8 mouse cellular contexts compared by ENCODE assay signal in the genomic region with DNA sequence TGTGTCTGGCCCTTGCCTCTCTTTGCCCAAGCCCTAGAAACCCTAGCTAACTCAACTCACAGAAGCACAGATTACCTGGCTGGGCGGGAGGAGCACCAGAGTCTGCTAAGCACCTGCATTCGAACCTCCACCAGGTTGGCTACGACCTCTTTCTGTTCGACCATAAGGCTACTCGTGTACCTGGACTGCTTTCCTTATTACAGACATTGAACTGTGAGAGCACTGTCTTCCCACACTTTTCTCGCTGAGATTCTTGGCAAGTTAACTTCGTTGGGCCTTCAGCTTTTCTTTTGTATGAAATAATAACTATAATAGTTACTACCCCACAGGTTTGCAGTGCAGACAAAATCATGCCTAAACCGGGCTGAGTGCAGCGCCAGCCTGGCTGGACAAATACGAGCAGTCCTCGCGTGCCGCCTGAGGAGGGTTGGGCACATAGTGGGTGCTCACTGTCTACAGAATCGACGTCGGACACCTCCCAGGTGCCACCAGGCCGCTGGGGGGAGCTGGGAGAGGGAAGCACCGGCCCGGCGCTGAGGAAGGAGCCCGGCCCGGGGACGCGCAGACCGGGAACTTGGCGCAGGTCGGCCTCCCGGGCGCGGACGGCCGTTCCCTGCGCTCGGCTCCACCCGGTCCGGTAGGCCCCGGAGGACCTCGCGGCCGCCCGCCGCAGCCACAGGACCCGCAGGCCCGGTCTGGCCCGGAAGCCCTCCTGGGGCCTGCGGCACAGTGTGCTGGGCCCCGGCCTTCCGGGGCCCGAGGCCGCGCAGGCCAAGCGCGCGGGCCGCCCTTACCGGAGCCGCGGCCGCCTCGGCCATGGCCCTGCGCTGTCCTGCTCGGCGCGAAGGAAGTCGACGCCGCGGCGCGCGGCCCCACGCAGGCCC. TPM values are rescaled to one million over a fixed set of nuclear protein-coding genes. Genes with fewer than 3 reads are reported as not detected.
DNase-seq lines count a peak whose midpoint lies in the region; ATAC-seq lines count a peak whose summit lies in the region.

No protein-coding gene starts in this region.

- H3K27me3 ChIP-seq in embryonic facial prominence, embryonic 15.5 days = no peaks in the 10 kb centered on the region
- no peaks in the 10 kb centered on the region for H3K27me3 ChIP-seq in liver, embryonic 11.5 days (replicated peaks; ENCODE audit: control insufficient read depth, insufficient read depth, low read length)

- peaks cover 14% of the 10 kb centered on the region for H3K4me1 ChIP-seq in embryonic facial prominence, embryonic 15.5 days
- peaks cover 18% of the 10 kb centered on the region for H3K4me1 ChIP-seq in liver, embryonic 11.5 days (replicated peaks; ENCODE audit: control insufficient read depth, insufficient read depth, low read length)

- WGBS in embryonic facial prominence, embryonic 15.5 days = 2% methylated on average over 42 of the region's 72 CpGs
- 3% methylated on average over 54 of the region's 72 CpGs for WGBS in liver, embryonic 11.5 days

- peak; percentile 85 for ATAC-seq in embryonic facial prominence, embryonic 15.5 days (ENCODE audit: insufficient number of reproducible peaks, low FRiP score, low TSS enrichment, low read depth)
- ATAC-seq in liver, embryonic 11.5 days (replicated peaks; ENCODE audit: low FRiP score) = peak; percentile 86
- peak; percentile 40; the same call in 1 of the 2 replicates for ATAC-seq in monocyte, adult 5-6 weeks (replicated peaks; ENCODE audit: insufficient number of reproducible peaks, low FRiP score, low TSS enrichment, poor library complexity, severe bottlenecking)

- H3K9ac ChIP-seq in embryonic facial prominence, embryonic 15.5 days = peak overlapping the region; percentile 88
- peak overlapping the region; percentile 83 for H3K9ac ChIP-seq in liver, embryonic 11.5 days (ENCODE audit: low read depth, low read length)

- peak; percentile 70 for DNase-seq in A20 (ENCODE audit: low read depth, low spot score)
- DNase-seq in adrenal gland, postnatal 36 days = peak; percentile 76 to 81
- DNase-seq in heart, adult 9 months (ENCODE audit: low spot score in 2 of 2) = peak; percentile 42 to 55
- peak; percentile 70 for DNase-seq in kidney, adult 9 months
- peak; percentile 71 for DNase-seq in liver, embryonic 11.5 days (ENCODE audit: low spot score)
- DNase-seq in spleen, postnatal 14 days (ENCODE audit: low spot score in 2 of 2) = peak; percentile 59 to 64

- peaks cover 29% of the 10 kb centered on the region for H3K36me3 ChIP-seq in embryonic facial prominence, embryonic 15.5 days
- peaks cover 22% of the 10 kb centered on the region for H3K36me3 ChIP-seq in liver, embryonic 11.5 days (ENCODE audit: control insufficient read depth, insufficient read depth, low read length)

- peak overlapping the region; percentile 71 for H3K4me2 ChIP-seq in embryonic facial prominence, embryonic 15.5 days (replicated peaks)
- H3K4me2 ChIP-seq in liver, embryonic 11.5 days = peak overlapping the region; percentile 89

- no peaks in the 10 kb centered on the region for H3K9me3 ChIP-seq in embryonic facial prominence, embryonic 15.5 days (replicated peaks)
- no peaks in the 10 kb centered on the region for H3K9me3 ChIP-seq in liver, embryonic 11.5 days (ENCODE audit: control insufficient read depth, low read length)

- peak overlapping the region; percentile 77 for H3K4me3 ChIP-seq in embryonic facial prominence, embryonic 15.5 days (replicated peaks)
- peak overlapping the region; percentile 73 for H3K4me3 ChIP-seq in liver, embryonic 11.5 days (ENCODE audit: low read depth, low read length)

- peak overlapping the region; percentile 89 for H3K27ac ChIP-seq in embryonic facial prominence, embryonic 15.5 days (replicated peaks)
- H3K27ac ChIP-seq in liver, embryonic 11.5 days (ENCODE audit: low read depth, low read length) = peak overlapping the region; percentile 78

RNA-seq across cellular contexts. Expression of a gene that starts 0.6 kb away (rescaled TPM):
- 10 to 100 TPM; 22.4 to 24.5 TPM for total RNA-seq in adrenal gland, postnatal 36 days (2021)
- 22.3 and 22.6 TPM in 2 replicates for polyA plus RNA-seq in embryonic facial prominence, embryonic 15.5 days (2015; fragmentation: Nextera tagmentation; extraction: Ambion mirVana)
- 11.5 and 14.5 TPM in 2 replicates for polyA plus RNA-seq in liver, embryonic 11.5 days (2014; fragmentation: Nextera tagmentation; extraction: Ambion mirVana)
- total RNA-seq in monocyte, adult 5-6 weeks (2017) = 28.5 to 37.9 TPM (median 35.7 TPM) in 3 replicates

RNA-seq across cellular contexts. Expression of a gene that starts 37.1 kb away (rescaled TPM):
- 10 to 100 TPM; 22.6 to 23.1 TPM for total RNA-seq in adrenal gland, postnatal 36 days (2021)
- 7.3 and 8.3 TPM in 2 replicates for polyA plus RNA-seq in embryonic facial prominence, embryonic 15.5 days (2015; fragmentation: Nextera tagmentation; extraction: Ambion mirVana)
- 7.4 and 8.6 TPM in 2 replicates for polyA plus RNA-seq in liver, embryonic 11.5 days (2014; fragmentation: Nextera tagmentation; extraction: Ambion mirVana)
- 8.5 to 22.4 TPM (median 21.5 TPM) in 3 replicates for total RNA-seq in monocyte, adult 5-6 weeks (2017)

Comparison
In these comparisons a context has a peak if more than half of its experiments do, and no peak if none do; other contexts are left out.
1. Peak in every context shown above with its lines: DNase-seq, ATAC-seq, H3K4me3 ChIP-seq and H3K27ac ChIP-seq.